Mouse (Mus musculus) monocyte, adult 2 months (primary cell): ENCODE results near the gene Fahd1.

ENCODE experiments used
- DNase-seq, 2 experiments: peaks; one replicate each; pipeline ENCODE4 v3.0.0; 2022; ENCODE audit warnings: low spot score in 2 of 2, low read depth in 1 of 2

Gene Fahd1

GRCm38 (mm10) chr17:24850065-24850772 lies at the start of gene Fahd1:
Gene Fahd1, minus strand, starts transcription at chr17:24850364.
- DNase-seq: peak; percentile 86 to 88

- DNase-seq: no peak
Measured at GRCm38 (mm10) chr17:24899153-24899552, 49.0 kb upstream of the Fahd1 start.

GRCm38 (mm10) chr17:24898041-24898854 lies 48.1 kb upstream of the Fahd1 start:
- no peak for DNase-seq

DNA sequence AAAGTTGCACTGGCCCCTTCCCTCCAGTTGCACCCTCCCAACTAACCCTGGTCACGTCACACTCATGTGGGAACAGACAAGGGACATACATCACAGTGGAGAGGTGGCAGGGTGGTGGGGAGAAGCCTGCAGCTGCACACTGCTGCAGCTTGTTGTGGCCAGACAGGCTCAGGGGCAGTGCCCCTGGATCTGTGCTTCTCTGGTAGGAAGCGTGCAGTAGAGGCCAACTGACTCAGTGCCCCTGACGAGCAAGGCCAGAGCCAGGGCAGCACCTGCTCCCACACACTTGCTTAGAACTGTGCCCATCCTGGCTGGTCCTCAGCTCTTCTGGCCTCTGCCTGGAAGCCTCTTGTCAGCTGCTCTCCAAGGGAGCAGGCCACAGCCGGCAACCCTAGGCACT lies 47.4 kb upstream of the Fahd1 start:
- no peak for DNase-seq

GRCm38 (mm10) chr17:24896993-24897269 lies 46.8 kb upstream of the Fahd1 start:
- DNase-seq: no peak

DNA sequence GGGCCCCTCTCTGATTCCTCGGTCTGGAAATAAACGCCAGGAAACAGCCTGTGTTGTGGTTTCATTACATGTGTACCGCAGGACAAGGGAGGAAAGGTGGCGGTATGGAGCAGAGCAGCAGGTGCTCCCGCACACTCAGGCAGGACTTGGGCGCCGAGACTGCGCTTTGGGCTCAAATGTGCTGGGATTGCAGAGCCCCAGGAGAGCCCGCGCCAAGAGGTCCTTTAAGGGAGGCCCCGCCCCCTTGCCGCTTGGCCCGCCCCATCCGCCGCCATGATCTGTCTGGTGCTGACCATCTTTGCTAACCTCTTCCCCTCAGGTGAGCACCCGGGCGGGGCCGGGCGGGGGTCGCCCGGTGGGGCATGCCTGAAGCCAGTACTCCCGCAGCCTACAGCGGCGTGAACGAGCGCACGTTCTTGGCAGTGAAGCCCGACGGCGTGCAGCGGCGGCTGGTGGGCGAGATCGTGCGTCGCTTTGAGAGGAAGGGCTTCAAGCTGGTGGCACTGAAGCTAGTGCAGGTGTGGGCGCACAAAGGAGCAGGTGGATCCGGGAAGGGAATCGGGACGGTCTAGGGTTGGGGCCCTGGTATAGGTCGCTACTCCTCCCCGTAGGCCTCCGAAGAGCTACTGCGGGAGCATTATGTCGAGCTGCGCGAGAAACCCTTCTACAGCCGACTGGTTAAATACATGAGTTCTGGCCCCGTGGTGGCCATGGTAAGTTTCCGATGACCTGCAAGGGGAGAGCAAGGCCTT lies 46.3 kb upstream of the Fahd1 start, which contains the start of gene Nme3:
Nme3 (plus strand) TSS at position 260 of the 752 bp plus-strand sequence.
- DNase-seq: no peak

- no peak for DNase-seq
Measured at GRCm38 (mm10) chr17:24895571-24896240, 45.5 kb upstream of the Fahd1 start.

DNA sequence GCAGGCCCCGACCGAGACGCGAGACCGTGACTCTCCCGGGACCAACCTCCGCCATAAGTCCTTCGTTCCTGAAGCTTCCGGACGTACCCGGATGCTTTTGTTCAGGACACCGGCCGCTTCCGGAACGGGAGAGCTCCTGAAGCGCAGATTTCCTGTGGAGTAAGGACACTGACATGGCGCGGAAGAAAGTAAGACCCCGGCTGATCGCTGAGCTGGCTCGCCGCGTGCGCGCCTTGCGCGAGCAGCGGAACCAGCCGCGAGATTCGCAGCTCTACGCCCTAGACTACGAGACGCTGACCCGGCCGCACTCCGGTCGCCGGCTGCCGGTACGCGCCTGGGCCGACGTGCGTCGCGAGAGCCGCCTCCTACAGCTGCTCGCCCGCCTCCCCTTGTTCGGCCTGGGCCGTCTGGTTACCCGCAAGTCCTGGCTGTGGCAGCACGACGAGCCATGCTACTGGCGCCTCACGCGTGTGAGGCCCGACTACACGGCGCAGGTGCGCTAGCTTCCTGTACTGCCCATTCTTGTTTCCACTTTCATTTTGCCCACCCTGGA lies 44.9 kb upstream of the Fahd1 start, which contains the start of the genes Eme2 and Mrps34:
Eme2 (minus strand) TSS at position 93 of the 553 bp plus-strand sequence.
Mrps34 (plus strand) TSS at position 122 of the 553 bp plus-strand sequence.
- peak; percentile 43 to 61 for DNase-seq

GRCm38 (mm10) chr17:24894061-24894994 lies 44.2 kb upstream of the Fahd1 start:
- DNase-seq: no peak

DNA sequence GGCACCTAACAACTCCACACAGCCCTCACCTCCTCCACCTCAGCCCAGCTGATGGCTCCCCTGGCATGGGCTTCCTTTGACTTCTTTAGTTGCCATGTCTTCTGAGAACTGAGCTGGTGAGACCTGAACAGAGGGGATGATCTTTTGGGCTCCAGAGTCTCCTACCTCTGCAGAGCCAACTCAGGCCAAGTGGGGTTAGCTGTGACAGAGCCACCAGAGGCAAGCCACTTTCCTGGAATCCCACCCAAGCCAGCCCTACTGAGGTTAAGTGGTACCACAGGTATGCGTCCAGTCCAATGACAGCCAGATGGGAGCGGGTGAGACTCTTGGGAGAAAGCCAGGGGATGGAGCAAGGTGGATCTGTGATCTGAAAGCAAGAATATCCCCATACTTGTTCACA lies 43.1 kb upstream of the Fahd1 start:
- DNase-seq: no peak

DNA sequence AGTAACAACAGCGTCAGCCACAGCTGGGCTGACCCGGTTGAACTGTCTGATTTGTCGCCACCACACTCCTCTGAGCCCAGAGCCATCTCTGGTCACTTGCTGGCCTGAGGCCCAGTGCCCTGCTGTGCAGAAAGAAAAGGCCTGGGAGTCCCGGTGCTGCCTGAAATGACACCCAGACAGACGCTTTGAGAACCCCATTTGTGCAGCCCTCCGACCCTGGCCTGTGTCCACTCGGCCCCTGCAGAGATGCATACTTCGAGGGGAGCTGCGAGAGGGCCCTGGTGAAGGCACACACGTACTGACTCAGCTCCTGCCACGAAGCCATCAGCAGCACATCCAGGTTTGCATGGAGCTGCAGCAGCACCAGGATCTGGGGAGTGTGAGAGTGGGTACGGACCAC lies 42.6 kb upstream of the Fahd1 start:
- DNase-seq: no peak

DNA sequence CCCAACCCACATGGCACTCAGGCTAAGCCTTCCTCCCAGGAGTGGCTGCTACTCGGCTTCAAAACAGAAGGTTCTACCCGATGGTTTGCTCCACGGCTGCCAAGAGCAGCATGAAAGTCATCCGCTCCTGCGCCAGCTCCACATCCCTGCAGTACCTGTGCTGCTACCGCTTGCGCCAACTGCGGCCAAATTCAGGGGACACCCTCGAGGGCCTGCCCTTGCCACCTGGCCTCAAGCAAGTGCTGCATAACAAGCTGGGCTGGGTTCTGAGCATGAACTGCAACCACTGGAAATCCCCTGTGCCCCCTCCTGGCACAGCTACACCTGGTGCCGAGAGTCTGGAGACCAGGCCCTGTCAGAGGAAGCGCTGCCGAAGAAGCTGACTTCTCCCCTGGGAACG lies 41.2 kb upstream of the Fahd1 start:
- no peak for DNase-seq

- DNase-seq: no peak
Measured at GRCm38 (mm10) chr17:24890151-24891092, 40.3 kb upstream of the Fahd1 start.

GRCm38 (mm10) chr17:24888862-24889261 lies 38.7 kb upstream of the Fahd1 start:
- no peak for DNase-seq

- DNase-seq: no peak
Measured at GRCm38 (mm10) chr17:24887291-24888080, 37.3 kb upstream of the Fahd1 start.

DNA sequence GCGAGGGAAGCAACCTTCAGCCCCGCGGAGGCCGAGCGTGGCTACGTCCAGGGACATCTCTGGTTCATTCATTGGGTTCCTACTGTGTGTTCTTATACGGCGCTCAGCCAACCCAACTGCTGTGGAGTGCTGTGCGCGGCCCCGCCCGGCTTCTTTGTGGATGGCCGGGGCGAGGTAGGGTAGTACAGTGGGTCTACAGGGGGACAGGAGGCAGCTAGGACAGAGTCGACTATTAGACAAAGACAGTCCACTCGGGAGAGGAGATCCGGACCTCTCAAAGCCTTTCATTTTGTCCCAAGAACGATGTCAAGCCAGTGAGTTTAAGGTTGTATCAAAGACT lies 36.7 kb upstream of the Fahd1 start:
- DNase-seq: no peak

- peak; percentile 90 to 99 for DNase-seq
Measured at GRCm38 (mm10) chr17:24886134-24886931, 36.2 kb upstream of the Fahd1 start, which contains the start of the genes Nubp2 and Spsb3. Gene Nubp2, minus strand, starts transcription at chr17:24886349. Gene Spsb3, plus strand, starts transcription at chr17:24886643.
